Mouse (Mus musculus): ENCODE measurements around the gene Etv6. TPM values are rescaled to one million over a fixed set of nuclear protein-coding genes. Genes with fewer than 3 reads are reported as not detected.

Etv6 gene
- polyA plus RNA-seq, 1 experiment from 2014 or later, result 12.1 TPM

- Histone ChIP-seq H3K27me3 (ENCODE audit: insufficient read depth, poor library complexity, severe bottlenecking) (no peaks in the 10 kb centered on the region), H3K4me1 (replicated peaks) (peaks cover 18% of the 10 kb centered on the region), H3K36me3 (peaks cover 6% of the 10 kb centered on the region; the same call in 1 of the 2 replicates), H3K9me3 (no peaks in the 10 kb centered on the region), H3K4me3 (no peak overlapping the region), H3K27ac (no peak overlapping the region)
- peak; percentile 25 for DNase-seq (ENCODE audit: low spot score)
- WGBS, result 76% methylated on average over 7 of the region's 7 CpGs
Measured at GRCm38 (mm10) chr6:134086351-134086750, 50.9 kb downstream of the Etv6 start.

DNA sequence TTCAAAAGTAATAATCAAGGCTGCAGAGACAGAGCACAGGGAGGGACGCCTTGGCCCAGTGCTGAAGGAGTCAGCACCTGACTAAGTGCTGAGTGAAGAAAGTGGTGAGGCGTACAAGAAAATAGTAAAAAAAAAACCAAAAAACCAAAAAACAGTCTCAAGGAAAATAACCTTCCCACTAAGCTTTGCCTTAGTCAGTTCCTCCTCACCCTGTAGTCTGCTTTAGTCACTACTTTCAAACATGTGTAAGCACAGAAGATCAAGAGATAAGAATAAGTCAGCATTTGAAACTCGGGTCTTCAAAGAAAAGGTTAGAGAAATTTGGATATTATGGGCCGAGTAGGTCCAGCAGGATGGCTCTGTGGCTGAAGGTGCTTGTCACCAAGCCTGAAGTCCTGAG is 52.2 kb downstream of the Etv6 start:
- peaks cover 18% of the 10 kb centered on the region for H3K4me1 ChIP-seq (replicated peaks)
- no peaks in the 10 kb centered on the region for H3K9me3 ChIP-seq

GRCm38 (mm10) chr6:134089671-134090377 is 54.3 kb downstream of the Etv6 start:
- no peaks in the 10 kb centered on the region for H3K27me3 ChIP-seq (ENCODE audit: insufficient read depth, poor library complexity, severe bottlenecking)
- no peak for DNase-seq (ENCODE audit: low spot score)
- peaks cover 18% of the 10 kb centered on the region for H3K4me1 ChIP-seq (replicated peaks)
- no peak overlapping the region for H3K27ac ChIP-seq
- H3K4me3 ChIP-seq, result no peak overlapping the region
- WGBS, result 83% methylated on average over 7 of the region's 7 CpGs
- H3K9me3 ChIP-seq, result no peaks in the 10 kb centered on the region
- H3K36me3 ChIP-seq, result peaks cover 24% of the 10 kb centered on the region

More for the DNA sequence above, 52.2 kb downstream of the Etv6 start:
- no peak for DNase-seq (ENCODE audit: low spot score)
- 90% methylated on average over 4 of the region's 4 CpGs for WGBS
- H3K27me3 ChIP-seq (ENCODE audit: insufficient read depth, poor library complexity, severe bottlenecking), result no peaks in the 10 kb centered on the region
- no peak overlapping the region for H3K4me3 ChIP-seq
- no peak overlapping the region for H3K27ac ChIP-seq
- peaks cover 10% of the 10 kb centered on the region; the same call in 1 of the 2 replicates for H3K36me3 ChIP-seq

DNA sequence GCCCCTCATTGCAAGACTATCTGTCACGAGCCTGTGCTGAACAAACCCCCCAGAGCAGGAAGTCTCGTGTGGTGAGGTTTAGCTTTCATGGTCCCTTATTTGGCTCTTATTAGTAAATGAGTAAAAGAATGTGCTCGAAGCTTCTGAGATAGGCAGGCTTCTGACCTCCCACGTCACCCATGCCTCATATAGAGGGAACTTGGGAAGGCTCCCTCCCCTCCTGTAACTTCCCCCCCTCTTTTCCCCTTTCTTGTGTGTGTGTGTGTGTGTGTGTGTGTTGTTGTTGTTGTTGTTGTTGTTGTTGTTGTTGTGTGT is 54.8 kb downstream of the Etv6 start:
- DNase-seq (ENCODE audit: low spot score), result no peak
- Histone ChIP-seq H3K27ac (no peak overlapping the region), H3K4me1 (replicated peaks) (peaks cover 18% of the 10 kb centered on the region), H3K9me3 (no peaks in the 10 kb centered on the region), H3K36me3 (peaks cover 24% of the 10 kb centered on the region), H3K4me3 (no peak overlapping the region), H3K27me3 (ENCODE audit: insufficient read depth, poor library complexity, severe bottlenecking) (no peaks in the 10 kb centered on the region)
- WGBS, result 83% methylated on average over 4 of the region's 4 CpGs

DNA sequence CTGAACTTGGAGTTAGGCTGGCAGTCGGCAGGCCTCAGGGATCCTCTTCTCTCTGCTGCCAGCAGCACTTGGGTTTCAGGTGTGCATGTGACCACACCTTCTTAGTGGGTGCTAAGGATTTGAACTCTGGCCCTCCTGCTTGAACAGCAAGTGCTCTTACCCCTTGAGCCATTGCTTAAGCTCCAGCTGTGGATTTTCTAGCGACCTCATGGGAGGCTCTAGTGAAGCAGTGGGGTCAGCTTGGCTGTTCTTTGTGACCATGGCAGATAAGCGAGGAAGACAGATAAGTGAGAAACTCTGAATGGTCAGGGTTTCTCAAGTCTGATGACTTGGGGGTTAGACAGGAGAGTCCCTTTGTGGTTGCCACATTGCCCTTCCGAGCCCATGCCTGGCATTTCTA is 55.4 kb downstream of the Etv6 start:
- 93% methylated on average over 4 of the region's 4 CpGs for WGBS
- DNase-seq (ENCODE audit: low spot score), result no peak
- Histone ChIP-seq H3K9me3 (no peaks in the 10 kb centered on the region), H3K4me1 (replicated peaks) (peaks cover 18% of the 10 kb centered on the region), H3K36me3 (peaks cover 24% of the 10 kb centered on the region), H3K27me3 (ENCODE audit: insufficient read depth, poor library complexity, severe bottlenecking) (no peaks in the 10 kb centered on the region), H3K27ac (no peak overlapping the region), H3K4me3 (no peak overlapping the region)

- Histone ChIP-seq H3K4me1 (replicated peaks) (peaks cover 15% of the 10 kb centered on the region), H3K9me3 (no peaks in the 10 kb centered on the region), H3K27ac (no peak overlapping the region), H3K27me3 (ENCODE audit: insufficient read depth, poor library complexity, severe bottlenecking) (no peaks in the 10 kb centered on the region), H3K36me3 (peaks cover 24% of the 10 kb centered on the region), H3K4me3 (no peak overlapping the region)
- WGBS, result 72% methylated on average over 8 of the region's 8 CpGs
- no peak for DNase-seq (ENCODE audit: low spot score)
Measured at GRCm38 (mm10) chr6:134091398-134091801, 55.9 kb downstream of the Etv6 start.

DNA sequence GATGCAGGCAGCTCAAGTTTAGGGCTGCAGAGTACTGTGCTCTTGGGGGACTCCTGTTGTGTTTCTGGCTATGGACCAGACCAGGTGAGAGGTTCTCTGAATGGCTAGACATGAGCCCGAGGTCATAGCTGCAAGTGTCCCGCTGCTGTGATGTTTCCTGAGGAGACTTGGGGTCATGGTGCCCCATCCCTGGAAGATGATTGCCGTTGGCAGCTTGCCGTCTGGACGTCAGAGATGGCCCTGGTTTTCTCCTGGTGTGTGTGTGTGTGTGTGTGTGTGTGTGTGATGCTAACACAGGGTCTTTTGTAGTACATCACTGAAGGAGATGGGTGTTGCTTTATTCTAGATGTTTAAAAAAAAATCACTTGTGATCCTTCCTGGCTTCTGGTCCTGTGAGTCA is 58.6 kb downstream of the Etv6 start:
- Histone ChIP-seq H3K27ac (no peak overlapping the region), H3K36me3 (peaks cover 24% of the 10 kb centered on the region), H3K4me1 (replicated peaks) (peaks cover 12% of the 10 kb centered on the region; the same call in 1 of the 2 replicates), H3K4me3 (no peak overlapping the region), H3K27me3 (ENCODE audit: insufficient read depth, poor library complexity, severe bottlenecking) (no peaks in the 10 kb centered on the region), H3K9me3 (no peaks in the 10 kb centered on the region)
- DNase-seq (ENCODE audit: low spot score), result no peak
- WGBS, result 92% methylated on average over 5 of the region's 5 CpGs

DNA sequence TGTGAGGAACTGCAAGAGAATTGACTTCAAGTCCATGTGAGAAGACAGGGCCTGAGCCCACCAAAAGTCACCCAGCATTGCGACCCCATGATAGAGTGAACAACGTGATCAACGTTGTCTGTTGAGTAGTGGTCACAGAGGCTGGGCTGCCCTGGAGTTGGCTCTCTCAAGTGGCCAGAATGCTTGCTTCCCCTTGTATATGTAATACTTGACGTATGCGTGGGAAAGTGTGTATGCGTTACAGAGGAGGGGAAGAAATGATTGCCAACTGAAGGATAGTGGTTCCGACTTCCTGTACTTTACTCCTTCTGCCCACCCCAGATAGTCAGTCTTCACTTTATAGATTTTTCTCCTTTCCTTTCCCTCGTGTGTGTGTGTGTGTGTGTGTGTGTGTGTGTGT is 59.1 kb downstream of the Etv6 start:
- Histone ChIP-seq H3K27me3 (ENCODE audit: insufficient read depth, poor library complexity, severe bottlenecking) (no peaks in the 10 kb centered on the region), H3K36me3 (peaks cover 24% of the 10 kb centered on the region), H3K4me3 (no peak overlapping the region), H3K27ac (no peak overlapping the region), H3K4me1 (replicated peaks) (peaks cover 10% of the 10 kb centered on the region; the same call in 1 of the 2 replicates), H3K9me3 (no peaks in the 10 kb centered on the region)
- 90% methylated on average over 8 of the region's 8 CpGs for WGBS
- DNase-seq (ENCODE audit: low spot score), result no peak

DNA sequence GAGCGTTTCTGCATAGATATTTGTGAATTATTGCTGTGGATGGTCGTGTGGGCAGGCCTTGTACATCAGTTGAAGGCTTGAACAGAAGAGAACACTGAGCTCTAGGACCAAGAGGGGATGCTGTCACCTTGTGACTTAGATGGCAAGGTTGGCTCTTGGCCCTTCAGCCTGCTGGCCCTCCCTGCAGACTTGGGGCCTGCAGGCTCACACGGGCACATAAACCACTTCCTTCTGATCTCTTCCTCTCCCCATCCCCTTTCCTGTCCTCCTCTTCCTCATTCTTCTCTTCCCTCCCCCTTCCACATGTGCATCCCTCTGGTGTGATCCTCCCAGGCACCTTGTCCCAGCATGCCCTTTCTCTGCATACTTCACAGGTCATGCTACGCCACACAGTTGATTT is 60.1 kb downstream of the Etv6 start:
- H3K4me1 ChIP-seq (replicated peaks), result peaks cover 8% of the 10 kb centered on the region; the same call in 1 of the 2 replicates
- H3K4me3 ChIP-seq, result no peak overlapping the region
- 84% methylated on average over 4 of the region's 4 CpGs for WGBS
- peaks cover 19% of the 10 kb centered on the region for H3K36me3 ChIP-seq
- no peaks in the 10 kb centered on the region for H3K27me3 ChIP-seq (ENCODE audit: insufficient read depth, poor library complexity, severe bottlenecking)
- H3K9me3 ChIP-seq, result no peaks in the 10 kb centered on the region
- DNase-seq (ENCODE audit: low spot score), result no peak
- no peak overlapping the region for H3K27ac ChIP-seq

DNA sequence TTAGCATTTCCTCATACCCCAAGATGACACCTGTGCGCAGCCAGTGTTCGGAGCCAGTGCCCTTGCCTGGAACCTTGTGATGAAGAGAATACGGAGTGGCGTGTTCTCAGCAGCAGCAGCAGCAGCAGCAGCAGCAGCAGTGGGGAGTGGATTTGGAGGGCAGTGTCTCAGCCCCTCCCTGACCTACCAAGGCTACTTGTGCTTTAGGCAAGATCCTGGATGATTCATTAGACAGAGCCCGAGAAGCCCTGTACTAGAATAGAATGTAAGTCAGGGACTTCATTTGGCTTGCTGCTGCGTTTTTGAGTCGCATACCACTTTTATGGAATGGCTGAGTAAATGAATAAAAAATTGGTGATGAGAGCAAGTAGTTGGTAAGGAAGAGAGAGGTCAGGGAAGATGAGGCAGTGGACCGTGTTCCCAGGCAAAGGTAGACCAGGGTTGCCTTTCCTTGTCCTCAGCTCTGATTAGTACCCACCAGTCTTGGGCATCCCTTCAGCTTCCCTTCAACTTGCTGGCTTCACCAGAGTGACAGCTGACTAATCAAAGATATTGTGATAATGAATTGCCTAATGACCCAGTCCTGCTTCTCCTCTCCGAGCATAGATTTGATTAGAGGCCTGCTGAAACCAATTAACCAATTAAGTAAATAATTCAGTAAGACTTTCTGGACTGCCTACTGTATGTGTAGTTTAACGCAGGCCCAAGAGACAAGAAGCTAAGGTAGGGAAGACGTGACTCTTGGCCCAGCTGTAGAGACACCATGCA is 64.7 kb downstream of the Etv6 start:
- Histone ChIP-seq H3K27ac (no peak overlapping the region), H3K4me1 (replicated peaks) (no peaks in the 10 kb centered on the region), H3K4me3 (no peak overlapping the region), H3K27me3 (ENCODE audit: insufficient read depth, poor library complexity, severe bottlenecking) (no peaks in the 10 kb centered on the region), H3K9me3 (no peaks in the 10 kb centered on the region), H3K36me3 (no peaks in the 10 kb centered on the region)
- no peak for DNase-seq (ENCODE audit: low spot score)
- WGBS, result 93% methylated on average over 11 of the region's 11 CpGs

GRCm38 (mm10) chr6:134102396-134102795 is 66.9 kb downstream of the Etv6 start:
- no peaks in the 10 kb centered on the region for H3K9me3 ChIP-seq
- no peak for DNase-seq (ENCODE audit: low spot score)
- H3K36me3 ChIP-seq, result peaks cover 4% of the 10 kb centered on the region; the same call in 1 of the 2 replicates
- H3K4me3 ChIP-seq, result no peak overlapping the region
- H3K4me1 ChIP-seq (replicated peaks), result 0 out of 2 replicates have a peak, but pooled peaks cover 4% of the 10 kb centered on the region
- 97% methylated on average over 1 of the region's 1 CpGs for WGBS
- no peaks in the 10 kb centered on the region for H3K27me3 ChIP-seq (ENCODE audit: insufficient read depth, poor library complexity, severe bottlenecking)
- H3K27ac ChIP-seq, result no peak overlapping the region

DNA sequence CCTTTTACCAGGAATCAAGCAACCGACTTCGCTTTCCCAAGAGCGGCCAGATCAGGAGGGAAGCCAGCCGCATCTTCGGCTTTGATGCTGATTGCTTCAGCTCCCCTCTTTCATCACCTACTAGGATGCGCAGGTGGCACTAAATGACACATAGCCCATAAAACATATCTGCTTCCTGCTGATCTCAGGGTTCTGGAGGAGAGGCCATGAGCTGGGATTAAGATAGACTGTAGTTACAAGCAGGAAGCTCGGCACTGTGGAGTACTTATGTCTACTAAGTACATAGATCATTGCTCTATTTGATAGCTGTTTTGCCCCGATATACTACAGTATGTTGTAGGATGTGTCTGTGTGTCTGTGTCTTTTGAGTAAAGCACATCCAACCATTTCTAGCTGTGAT is 68.0 kb downstream of the Etv6 start:
- 95% methylated on average over 8 of the region's 8 CpGs for WGBS
- Histone ChIP-seq H3K9me3 (no peaks in the 10 kb centered on the region), H3K27me3 (ENCODE audit: insufficient read depth, poor library complexity, severe bottlenecking) (no peaks in the 10 kb centered on the region), H3K27ac (no peak overlapping the region), H3K36me3 (peaks cover 16% of the 10 kb centered on the region), H3K4me3 (no peak overlapping the region), H3K4me1 (replicated peaks) (0 out of 2 replicates have a peak, but pooled peaks cover 4% of the 10 kb centered on the region)
- DNase-seq (ENCODE audit: low spot score), result no peak

GRCm38 (mm10) chr6:134105514-134106201 is 70.2 kb downstream of the Etv6 start:
- Histone ChIP-seq H3K36me3 (peaks cover 29% of the 10 kb centered on the region), H3K4me3 (no peak overlapping the region), H3K4me1 (replicated peaks) (0 out of 2 replicates have a peak, but pooled peaks cover 4% of the 10 kb centered on the region), H3K27ac (no peak overlapping the region), H3K9me3 (0 out of 2 replicates have a peak, but pooled peaks cover 3% of the 10 kb centered on the region), H3K27me3 (ENCODE audit: insufficient read depth, poor library complexity, severe bottlenecking) (no peaks in the 10 kb centered on the region)
- no peak for DNase-seq (ENCODE audit: low spot score)
- WGBS, result 90% methylated on average over 15 of the region's 15 CpGs
